Mouse (Mus musculus): ENCODE measurements around the gene Cd200r1.

GRCm38 (mm10) chr16:44724083-44724787 lies 41.3 kb upstream of the Cd200r1 start, which contains the start of gene Nepro:
- TF ChIP-seq POLR2A (IDR thresholded peaks at IDR 0.05; ENCODE audit: control insufficient read depth in 1 of 2, insufficient read depth in 1 of 2, low read depth in 1 of 2, low read length in 2 of 2, poor library complexity in 1 of 2) (peak; percentile 86 to 92), ZNF384 (IDR thresholded peaks at IDR 0.05; ENCODE audit: low read depth, low read length) (no peak), CTCF (IDR thresholded peaks at IDR 0.05 in 2 of 3, conservative IDR thresholded peaks at IDR 0.05 in 1 of 3; ENCODE audit: control insufficient read depth in 1 of 3, insufficient read depth in 1 of 3, low read depth in 2 of 3, low read length in 3 of 3, poor library complexity in 1 of 3, severe bottlenecking in 1 of 3) (0 out of 6 replicates have a peak, but pooled peaks of 1 of the 3 experiments have one; percentile 0), CHD2 (IDR thresholded peaks at IDR 0.05; ENCODE audit: low read length) (no peak), MAZ (IDR thresholded peaks at IDR 0.05; ENCODE audit: low read depth, low read length) (0 out of 2 replicates have a peak, but pooled peaks have one; percentile 35), NELFE (IDR thresholded peaks at IDR 0.05; ENCODE audit: low read depth, low read length) (peak; percentile 89), MYC (IDR thresholded peaks at IDR 0.05; ENCODE audit: low read depth, low read length) (0 out of 2 replicates have a peak, but pooled peaks have one; percentile 42), GATA1 (IDR thresholded peaks at IDR 0.05; ENCODE audit: low read depth, low read length) (no peak), TAL1 (IDR thresholded peaks at IDR 0.05; ENCODE audit: low read length) (no peak)
